Mouse (Mus musculus): ENCODE results near the gene Tmem151b. TPM values are rescaled to one million over a fixed set of nuclear protein-coding genes. Genes with fewer than 3 reads are reported as not detected.

Tmem151b gene
- polyA plus RNA-seq, 1 experiment from 2014 or later: 0.07 TPM

DNA sequence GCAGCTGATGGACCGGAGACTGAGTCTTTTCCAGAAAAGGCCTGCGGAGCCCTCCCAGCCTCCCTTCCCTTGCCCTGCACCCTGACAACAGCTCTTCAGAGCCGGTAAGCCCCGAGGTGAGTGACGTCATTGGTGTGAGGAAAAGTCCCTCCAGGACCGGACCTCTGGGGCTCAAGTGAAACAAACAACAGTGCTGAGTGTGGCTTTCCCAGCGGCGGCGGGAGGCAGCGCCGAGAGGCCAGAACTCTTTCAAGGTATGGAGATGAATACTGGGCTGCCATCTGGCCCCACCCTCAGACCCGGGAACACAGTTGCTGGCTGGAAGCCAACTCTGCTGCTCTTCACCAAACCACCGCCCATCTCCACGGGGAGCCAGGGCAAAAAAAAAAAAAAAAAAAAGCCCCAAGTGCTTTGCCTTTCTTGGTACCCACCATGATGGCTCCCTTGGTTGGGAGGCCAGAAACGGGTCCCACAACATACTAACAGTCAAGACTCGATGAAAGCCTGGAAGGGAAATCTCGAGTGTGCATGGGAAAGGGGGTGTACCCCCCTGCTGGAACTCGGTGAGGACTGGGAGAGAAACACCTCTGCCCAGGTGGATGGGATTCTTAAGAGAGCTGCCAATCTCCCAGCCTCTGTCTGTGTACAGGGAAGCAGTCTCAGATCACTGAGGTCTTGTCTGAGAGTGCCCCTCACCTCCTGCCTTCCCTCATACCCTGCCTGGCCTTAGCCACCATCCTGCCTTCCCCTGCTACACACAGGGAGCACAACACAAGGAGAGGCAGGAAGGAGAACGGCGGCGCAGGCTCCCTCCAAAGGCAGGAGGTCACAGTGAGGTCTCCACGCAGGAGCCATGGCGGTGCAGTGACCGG lies 5.2 kb downstream of the Tmem151b start:
- H3K4me1 ChIP-seq (ENCODE audit: insufficient read depth, low read depth, low read length): 0 out of 2 replicates have a peak, but pooled peaks cover 8% of the 10 kb centered on the region
- no peaks in the 10 kb centered on the region for H3K9me3 ChIP-seq (ENCODE audit: low read length)
- peaks cover 50% of the 10 kb centered on the region for H3K27me3 ChIP-seq (replicated peaks; ENCODE audit: insufficient read depth, low read length)
- H3K36me3 ChIP-seq (ENCODE audit: insufficient read depth, low read length): no peaks in the 10 kb centered on the region
- no peak overlapping the region for H3K27ac ChIP-seq (ENCODE audit: low read length)
- no peak overlapping the region for H3K9ac ChIP-seq (replicated peaks; ENCODE audit: low read depth)
- ATAC-seq (peak; percentile 14), DNase-seq (ENCODE audit: low spot score) (peak; percentile 27)
- TF ChIP-seq EP300 (IDR thresholded peaks at IDR 0.05) (no peak), CTCF (IDR thresholded peaks at IDR 0.05) (no peak)
- no peak overlapping the region for H3K4me3 ChIP-seq (ENCODE audit: low read depth, low read length)
- WGBS: 3% methylated on average over 24 of the region's 24 CpGs
- 0 out of 2 replicates have a peak overlapping the region, but pooled peaks have one; percentile 42 for H3K4me2 ChIP-seq (replicated peaks; ENCODE audit: low read depth, low read length)

DNA sequence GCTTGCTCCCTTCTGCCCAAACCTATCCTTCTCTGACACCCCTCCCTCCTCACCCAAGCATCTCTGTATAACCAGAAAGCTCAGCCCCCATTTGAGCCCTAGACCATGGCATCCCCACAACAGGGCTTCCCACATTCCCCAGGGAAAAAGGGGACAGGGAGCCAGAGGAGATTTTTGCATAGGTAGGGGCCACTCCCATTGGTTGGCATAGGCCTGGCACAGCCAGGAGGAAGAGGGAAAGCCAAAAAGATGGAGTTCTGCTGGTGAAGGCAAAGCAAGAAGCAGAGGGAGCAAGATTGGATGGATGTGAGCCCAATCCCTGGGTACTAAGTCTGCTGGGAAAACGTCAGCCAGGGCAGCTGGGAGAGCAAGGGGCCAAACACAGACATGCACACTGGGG lies 6.4 kb downstream of the Tmem151b start:
- H3K36me3 ChIP-seq (ENCODE audit: insufficient read depth, low read length): no peaks in the 10 kb centered on the region
- DNase-seq (ENCODE audit: low spot score): no peak
- no peak for TF ChIP-seq EP300 (IDR thresholded peaks at IDR 0.05)
- TF ChIP-seq CTCF (IDR thresholded peaks at IDR 0.05): no peak
- 0 out of 2 replicates have a peak, but pooled peaks cover 8% of the 10 kb centered on the region for H3K4me1 ChIP-seq (ENCODE audit: insufficient read depth, low read depth, low read length)
- 39% methylated on average over 1 of the region's 1 CpGs for WGBS
- no peak for ATAC-seq
- no peak overlapping the region for H3K9ac ChIP-seq (replicated peaks; ENCODE audit: low read depth)
- H3K27me3 ChIP-seq (replicated peaks; ENCODE audit: insufficient read depth, low read length): peaks cover 41% of the 10 kb centered on the region
- no peak overlapping the region for H3K27ac ChIP-seq (ENCODE audit: low read length)
- H3K4me2 ChIP-seq (replicated peaks; ENCODE audit: low read depth, low read length): no peak overlapping the region
- no peaks in the 10 kb centered on the region for H3K9me3 ChIP-seq (ENCODE audit: low read length)
- H3K4me3 ChIP-seq (ENCODE audit: low read depth, low read length): no peak overlapping the region

DNA sequence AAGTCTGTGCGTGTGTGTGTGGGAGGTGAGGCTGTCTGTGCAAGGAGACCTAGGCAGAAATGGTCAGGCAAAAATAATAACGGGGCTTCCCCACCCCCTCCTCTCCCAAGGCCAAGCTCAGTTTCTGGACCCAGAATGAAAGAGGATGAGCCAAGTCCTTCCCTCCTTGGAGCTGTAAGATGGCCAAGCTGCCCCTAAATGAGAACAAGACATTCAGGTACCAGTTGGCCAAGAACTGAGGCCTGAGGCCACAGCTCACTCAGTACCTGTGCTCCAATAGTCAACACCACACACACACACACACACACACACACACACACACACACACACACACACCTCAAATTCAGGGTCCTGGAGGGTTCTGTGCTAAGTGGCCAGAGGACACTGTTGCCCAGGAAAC lies 6.8 kb downstream of the Tmem151b start:
- Histone ChIP-seq H3K27me3 (replicated peaks; ENCODE audit: insufficient read depth, low read length) (peaks cover 38% of the 10 kb centered on the region), H3K4me3 (ENCODE audit: low read depth, low read length) (no peak overlapping the region), H3K4me1 (ENCODE audit: insufficient read depth, low read depth, low read length) (0 out of 2 replicates have a peak, but pooled peaks cover 8% of the 10 kb centered on the region), H3K9ac (replicated peaks; ENCODE audit: low read depth) (no peak overlapping the region), H3K9me3 (ENCODE audit: low read length) (no peaks in the 10 kb centered on the region), H3K27ac (ENCODE audit: low read length) (no peak overlapping the region), H3K36me3 (ENCODE audit: insufficient read depth, low read length) (no peaks in the 10 kb centered on the region), H3K4me2 (replicated peaks; ENCODE audit: low read depth, low read length) (no peak overlapping the region)
- ATAC-seq (no peak), DNase-seq (ENCODE audit: low spot score) (no peak)
- 54% methylated on average over 2 of the region's 2 CpGs for WGBS
- TF ChIP-seq EP300 (IDR thresholded peaks at IDR 0.05) (no peak), CTCF (IDR thresholded peaks at IDR 0.05) (no peak)

GRCm38 (mm10) chr17:45542129-45542528 lies 7.3 kb downstream of the Tmem151b start:
- H3K4me3 ChIP-seq (ENCODE audit: low read depth, low read length): no peak overlapping the region
- no peak for TF ChIP-seq CTCF (IDR thresholded peaks at IDR 0.05)
- TF ChIP-seq EP300 (IDR thresholded peaks at IDR 0.05): no peak
- WGBS: 11% methylated on average over 6 of the region's 6 CpGs
- no peak overlapping the region for H3K4me2 ChIP-seq (replicated peaks; ENCODE audit: low read depth, low read length)
- H3K36me3 ChIP-seq (ENCODE audit: insufficient read depth, low read length): no peaks in the 10 kb centered on the region
- no peak overlapping the region for H3K27ac ChIP-seq (ENCODE audit: low read length)
- no peaks in the 10 kb centered on the region for H3K9me3 ChIP-seq (ENCODE audit: low read length)
- DNase-seq (ENCODE audit: low spot score) (no peak), ATAC-seq (no peak)
- H3K27me3 ChIP-seq (replicated peaks; ENCODE audit: insufficient read depth, low read length): peaks cover 33% of the 10 kb centered on the region
- 0 out of 2 replicates have a peak, but pooled peaks cover 8% of the 10 kb centered on the region for H3K4me1 ChIP-seq (ENCODE audit: insufficient read depth, low read depth, low read length)
- no peak overlapping the region for H3K9ac ChIP-seq (replicated peaks; ENCODE audit: low read depth)

GRCm38 (mm10) chr17:45539664-45540063 lies 9.8 kb downstream of the Tmem151b start:
- WGBS: 68% methylated on average over 21 of the region's 21 CpGs
- H3K4me2 ChIP-seq (replicated peaks; ENCODE audit: low read depth, low read length): no peak overlapping the region
- no peak overlapping the region for H3K9ac ChIP-seq (replicated peaks; ENCODE audit: low read depth)
- no peak for DNase-seq (ENCODE audit: low spot score)
- H3K27me3 ChIP-seq (replicated peaks; ENCODE audit: insufficient read depth, low read length): peaks cover 10% of the 10 kb centered on the region
- no peaks in the 10 kb centered on the region for H3K4me1 ChIP-seq (ENCODE audit: insufficient read depth, low read depth, low read length)
- no peak for ATAC-seq
- no peaks in the 10 kb centered on the region for H3K9me3 ChIP-seq (ENCODE audit: low read length)
- H3K36me3 ChIP-seq (ENCODE audit: insufficient read depth, low read length): no peaks in the 10 kb centered on the region
- no peak for TF ChIP-seq CTCF (IDR thresholded peaks at IDR 0.05)
- no peak for TF ChIP-seq EP300 (IDR thresholded peaks at IDR 0.05)
- H3K4me3 ChIP-seq (ENCODE audit: low read depth, low read length): no peak overlapping the region
- H3K27ac ChIP-seq (ENCODE audit: low read length): no peak overlapping the region

- Histone ChIP-seq H3K36me3 (ENCODE audit: insufficient read depth, low read length) (no peaks in the 10 kb centered on the region), H3K9me3 (ENCODE audit: low read length) (no peaks in the 10 kb centered on the region), H3K4me3 (ENCODE audit: low read depth, low read length) (no peak overlapping the region), H3K4me2 (replicated peaks; ENCODE audit: low read depth, low read length) (no peak overlapping the region), H3K4me1 (ENCODE audit: insufficient read depth, low read depth, low read length) (no peaks in the 10 kb centered on the region), H3K27me3 (replicated peaks; ENCODE audit: insufficient read depth, low read length) (no peaks in the 10 kb centered on the region; the same call in 1 of the 2 replicates), H3K9ac (replicated peaks; ENCODE audit: low read depth) (no peak overlapping the region), H3K27ac (ENCODE audit: low read length) (no peak overlapping the region)
- 59% methylated on average over 4 of the region's 4 CpGs for WGBS
- TF ChIP-seq EP300 (IDR thresholded peaks at IDR 0.05) (no peak), CTCF (IDR thresholded peaks at IDR 0.05) (no peak)
- no peak for ATAC-seq
- DNase-seq (ENCODE audit: low spot score): no peak
These were observed 11.1 kb downstream of the Tmem151b start for GRCm38 (mm10) chr17:45538394-45538793.
